Mouse (Mus musculus) gastrocnemius, adult 2 months (tissue): ENCODE results near the gene B4galt5. TPM values are rescaled to one million over a fixed set of nuclear protein-coding genes. Genes with fewer than 3 reads are reported as not detected.

Source experiments
- DNase-seq: peaks from one replicate; pipeline ENCODE4 v3.0.0; 2022
- H3K27ac ChIP-seq: fragments of 200-600 bp; 2 replicates; pipeline ENCODE4 v1.8.1; 2022; ENCODE audit warnings: mild to moderate bottlenecking
- H3K4me3 ChIP-seq: fragments of 200-600 bp; 2 replicates; pipeline ENCODE4 v1.8.1; 2022; ENCODE audit warnings: mild to moderate bottlenecking, moderate library complexity
- CTCF ChIP-seq: fragments of 200-600 bp; IDR thresholded peaks from 2 replicates; pipeline ENCODE4 v1.8.1; 2022; ENCODE audit warnings: antibody characterized with exemption, mild to moderate bottlenecking, moderate library complexity
- intact Hi-C: fragments of 180-260 bp; cut with DNase I; formaldehyde crosslinking; loops from one replicate; pipeline ENCODE4 v1.15.1; 2025
- total RNA-seq, 2 experiments: library from RNA; stranded (reverse); gene quantifications; 2 replicates each; pipeline ENCODE4 v1.2.3; 2021

The B4galt5 gene
- total RNA-seq, 2 experiments from 2014 or later, result 7.8 to 10.6 TPM

- TF ChIP-seq CTCF, result no peak
- intact Hi-C loops, result no loop called here
- peak; percentile 13 for DNase-seq
- Histone ChIP-seq H3K4me3 (no peak overlapping the region), H3K27ac (no peak overlapping the region)
Observed at GRCm38 (mm10) chr2:167304651-167305381, 44.2 kb downstream of the B4galt5 start.

- intact Hi-C loops, result no loop called here
- no peak for TF ChIP-seq CTCF
- no peak for DNase-seq
- Histone ChIP-seq H3K27ac (no peak overlapping the region), H3K4me3 (no peak overlapping the region)
Observed at GRCm38 (mm10) chr2:167303806-167304205, 45.2 kb downstream of the B4galt5 start.

GRCm38 (mm10) chr2:167303196-167303595 is 45.8 kb downstream of the B4galt5 start:
- intact Hi-C loops, result no loop called here

GRCm38 (mm10) chr2:167302641-167303040 is 46.3 kb downstream of the B4galt5 start:
- intact Hi-C loops, result no loop called here
- Histone ChIP-seq H3K4me3 (no peak overlapping the region), H3K27ac (no peak overlapping the region)
- DNase-seq, result peak; percentile 7
- TF ChIP-seq CTCF, result no peak

More at GRCm38 (mm10) chr2:167303196-167303595, 45.8 kb downstream of the B4galt5 start:
- Histone ChIP-seq H3K27ac (no peak overlapping the region), H3K4me3 (no peak overlapping the region)
- TF ChIP-seq CTCF, result no peak
- peak; percentile 10 for DNase-seq

GRCm38 (mm10) chr2:167302031-167302430 is 47.0 kb downstream of the B4galt5 start:
- Histone ChIP-seq H3K27ac (no peak overlapping the region), H3K4me3 (no peak overlapping the region)
- peak; percentile 8 for DNase-seq
- TF ChIP-seq CTCF, result no peak
- intact Hi-C loops, result no loop called here

- DNase-seq, result peak; percentile 12
Observed at GRCm38 (mm10) chr2:167301601-167302000, 47.4 kb downstream of the B4galt5 start.

GRCm38 (mm10) chr2:167300943-167301497 is 48.0 kb downstream of the B4galt5 start:
- Histone ChIP-seq H3K4me3 (no peak overlapping the region), H3K27ac (no peak overlapping the region)
- peak; percentile 10 for DNase-seq
- TF ChIP-seq CTCF, result no peak
- intact Hi-C loops, result no loop called here

More at GRCm38 (mm10) chr2:167301601-167302000, 47.4 kb downstream of the B4galt5 start:
- no peak overlapping the region for H3K4me3 ChIP-seq
- no peak for TF ChIP-seq CTCF
- no peak overlapping the region for H3K27ac ChIP-seq
- intact Hi-C loops, result no loop called here

GRCm38 (mm10) chr2:167299861-167300667 is 48.9 kb downstream of the B4galt5 start:
- no peak for TF ChIP-seq CTCF
- intact Hi-C loops, result no loop called here
- DNase-seq, result peak; percentile 35
- Histone ChIP-seq H3K27ac (no peak overlapping the region; the same call in 1 of the 2 replicates), H3K4me3 (no peak overlapping the region)

GRCm38 (mm10) chr2:167298729-167299705 is 50.0 kb downstream of the B4galt5 start:
- Histone ChIP-seq H3K4me3 (no peak overlapping the region), H3K27ac (no peak overlapping the region)
- TF ChIP-seq CTCF, result no peak
- peak; percentile 16 for DNase-seq
- intact Hi-C loops, result no loop called here

- Histone ChIP-seq H3K27ac (no peak overlapping the region), H3K4me3 (no peak overlapping the region)
- TF ChIP-seq CTCF, result no peak
- peak; percentile 8 for DNase-seq
- intact Hi-C loops, result no loop called here
Observed at GRCm38 (mm10) chr2:167297985-167298384, 51.0 kb downstream of the B4galt5 start.

GRCm38 (mm10) chr2:167294926-167295325 is 54.1 kb downstream of the B4galt5 start:
- no peak for TF ChIP-seq CTCF
- Histone ChIP-seq H3K4me3 (peak overlapping the region; percentile 26; the same call in 1 of the 2 replicates), H3K27ac (0 out of 2 replicates have a peak overlapping the region, but pooled peaks have one; percentile 5)
- peak; percentile 19 for DNase-seq
- intact Hi-C loops, result no loop called here

GRCm38 (mm10) chr2:167294216-167294615 is 54.8 kb downstream of the B4galt5 start:
- intact Hi-C loops, result no loop called here
- H3K27ac ChIP-seq, result no peak overlapping the region
- no peak for TF ChIP-seq CTCF
- DNase-seq, result peak; percentile 14
- no peak overlapping the region for H3K4me3 ChIP-seq
